Mouse (Mus musculus): ENCODE measurements around the gene Nlgn2.

DNA sequence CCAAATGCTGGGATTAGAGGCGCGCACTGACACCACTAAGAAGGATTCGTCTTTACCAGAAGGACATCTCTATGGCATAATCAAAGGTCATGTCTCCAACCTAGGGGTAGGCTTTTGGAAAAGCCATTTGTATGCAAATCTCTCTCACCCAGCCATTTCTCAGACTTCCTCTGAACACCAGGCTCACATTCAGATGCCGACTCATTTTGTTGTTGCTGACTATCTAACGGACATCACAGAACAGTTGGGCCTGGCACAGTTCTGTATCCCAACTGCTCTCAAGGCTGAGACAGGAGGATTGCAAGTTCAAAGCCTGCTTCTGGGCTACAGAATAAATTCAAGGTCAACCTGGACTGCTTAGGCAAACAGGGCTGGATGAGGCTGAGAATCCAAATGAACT is 50.3 kb downstream of the Nlgn2 start:
- TF ChIP-seq CTCF (IDR thresholded peaks at IDR 0.05; ENCODE audit: low read depth, low read length) (no peak), POLR2A (IDR thresholded peaks at IDR 0.05; ENCODE audit: insufficient read depth, low read length) (no peak), EP300 (IDR thresholded peaks at IDR 0.05; ENCODE audit: insufficient read depth, low read depth, low read length) (no peak)

Data from ES-Bruce4 (cell line).